Mouse (Mus musculus) midbrain, embryonic 16.5 days (tissue): Measurements from ENCODE around the gene Gm11099. TPM values are rescaled to one million over a fixed set of nuclear protein-coding genes. Genes with fewer than 3 reads are reported as not detected.

Experiments used
- ATAC-seq: fragments of 200-750 bp; cut with Nextera tagmentation; 2 replicates; pipeline ENCODE4 v1.8.0; 2017; ENCODE audit warnings: moderate TSS enrichment
- H3K27ac ChIP-seq: fragments of 300-500 bp; sonication (generic); 2 replicates; pipeline ENCODE4 v1.5.1; 2014; ENCODE audit warnings: mild to moderate bottlenecking, low read length, mixed read lengths
- H3K27me3 ChIP-seq: fragments of 300-500 bp; sonication (generic); 2 replicates; pipeline ENCODE4 v1.6.1; 2014; ENCODE audit warnings: low read depth, low read length, mixed read lengths; ENCODE audit not compliant: control insufficient read depth, insufficient read depth
- H3K36me3 ChIP-seq: fragments of 300-500 bp; sonication (generic); 2 replicates; pipeline ENCODE4 v1.6.1; 2014; ENCODE audit warnings: mild to moderate bottlenecking, low read length, moderate library complexity, mixed read lengths; ENCODE audit not compliant: control insufficient read depth, insufficient read depth
- H3K4me1 ChIP-seq: fragments of 300-500 bp; sonication (generic); 2 replicates; pipeline ENCODE4 v1.6.1; 2014; ENCODE audit warnings: mild to moderate bottlenecking, low read length, mixed read lengths; ENCODE audit not compliant: control insufficient read depth, insufficient read depth
- H3K4me2 ChIP-seq: fragments of 300-500 bp; sonication (generic); 2 replicates; pipeline ENCODE4 v1.6.1; 2014; ENCODE audit warnings: mild to moderate bottlenecking, low read length, mixed read lengths
- H3K4me3 ChIP-seq: fragments of 300-500 bp; sonication (generic); 2 replicates; pipeline ENCODE4 v1.5.1; 2014; ENCODE audit warnings: low read depth, mild to moderate bottlenecking, low read length, moderate library complexity, mixed read lengths
- H3K9ac ChIP-seq: fragments of 300-500 bp; sonication (generic); 2 replicates; pipeline ENCODE4 v1.6.1; 2014; ENCODE audit warnings: low read depth, low read length, mixed read lengths
- H3K9me3 ChIP-seq: fragments of 300-500 bp; sonication (generic); replicated peaks from 2 replicates; pipeline ENCODE4 v1.6.1; 2014; ENCODE audit warnings: mild to moderate bottlenecking, low read length, mixed read lengths; ENCODE audit not compliant: control insufficient read depth, poor library complexity, severe bottlenecking
- WGBS: fragments of 180-500 bp; shearing (Covaris S2); extraction: QIAGEN DNeasy Blood & Tissue Kit; methylation state at CpG from one replicate; pipeline ENCODE4 v1.1.7; 2014; 5-methylcytosine and 5-hydroxymethylcytosine counted together
- polyA plus RNA-seq: library from polyadenylated mRNA; unstranded; fragments of >200 nt; fragmentation: Nextera tagmentation; extraction: Ambion mirVana; gene quantifications from 2 replicates; pipeline ENCODE4 v1.2.1, GENCODE M21; 2015

Gene Gm11099
- polyA plus RNA-seq, 1 experiment from 2014 or later: not detected

GRCm38 (mm10) chr2:58956351-58956750, 97.1 kb downstream of the Gm11099 start:
- H3K4me2 ChIP-seq: no peak overlapping the region
- H3K27ac ChIP-seq: no peak overlapping the region
- H3K9me3 ChIP-seq: peaks cover 4% of the 10 kb centered on the region; the same call in 1 of the 2 replicates
- H3K9ac ChIP-seq: no peak overlapping the region
- 45% methylated on average over 2 of the region's 2 CpGs for WGBS
- no peaks in the 10 kb centered on the region for H3K4me1 ChIP-seq
- no peak for ATAC-seq
- H3K4me3 ChIP-seq: no peak overlapping the region
- no peaks in the 10 kb centered on the region for H3K36me3 ChIP-seq
- no peaks in the 10 kb centered on the region for H3K27me3 ChIP-seq

DNA sequence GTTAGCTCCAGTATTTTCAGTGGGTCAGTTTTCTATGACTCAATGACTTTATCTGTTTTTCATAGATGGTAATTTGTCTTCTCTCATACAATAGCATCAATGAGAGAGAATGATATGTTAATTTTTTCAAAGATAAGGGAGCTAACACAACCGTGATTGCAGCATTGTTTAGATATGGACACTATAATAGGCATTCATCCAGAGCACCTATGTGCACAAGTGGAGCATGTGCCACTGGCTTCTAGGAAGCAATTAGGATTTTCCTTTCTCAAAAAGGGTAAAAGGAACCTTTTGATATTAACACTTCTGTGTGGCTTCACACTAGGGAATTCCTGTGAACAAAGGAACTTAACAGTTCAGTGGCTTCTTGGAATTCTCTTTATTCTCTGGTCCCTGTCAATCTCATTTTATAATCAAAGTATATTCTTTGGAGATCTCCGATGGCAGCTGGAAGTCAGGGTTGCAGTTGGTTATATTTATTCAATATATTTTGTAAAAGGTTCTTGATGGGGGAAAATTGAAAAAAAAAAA, 97.6 kb downstream of the Gm11099 start:
- 5% methylated on average over 2 of the region's 2 CpGs for WGBS
- no peak overlapping the region for H3K4me2 ChIP-seq
- no peak overlapping the region for H3K9ac ChIP-seq
- no peaks in the 10 kb centered on the region for H3K4me1 ChIP-seq
- ATAC-seq: no peak
- no peak overlapping the region for H3K4me3 ChIP-seq
- H3K27ac ChIP-seq: no peak overlapping the region
- H3K27me3 ChIP-seq: no peaks in the 10 kb centered on the region
- peaks cover 4% of the 10 kb centered on the region; the same call in 1 of the 2 replicates for H3K9me3 ChIP-seq
- H3K36me3 ChIP-seq: no peaks in the 10 kb centered on the region
